Mouse (Mus musculus) liver, embryonic 12.5 days (tissue): ENCODE data around the gene Snx14. TPM values are rescaled to one million over a fixed set of nuclear protein-coding genes. Genes with fewer than 3 reads are reported as not detected.

ENCODE experiments used
- ATAC-seq: fragments of 200-750 bp; cut with Nextera tagmentation; 2 replicates; pipeline ENCODE4 v1.8.0; 2017; ENCODE audit warnings: moderate number of reproducible peaks, mild to moderate bottlenecking, moderate library complexity
- H3K27ac ChIP-seq: fragments of 300-500 bp; sonication (generic); 2 replicates; pipeline ENCODE4 v1.5.1; 2016; ENCODE audit warnings: mild to moderate bottlenecking
- H3K27me3 ChIP-seq: fragments of 300-500 bp; sonication (generic); replicated peaks from 2 replicates; pipeline ENCODE4 v1.6.1; 2016; ENCODE audit warnings: mild to moderate bottlenecking, moderate library complexity
- H3K36me3 ChIP-seq: fragments of 300-500 bp; sonication (generic); 2 replicates; pipeline ENCODE4 v1.6.1; 2016; ENCODE audit warnings: mild to moderate bottlenecking, moderate library complexity
- H3K4me1 ChIP-seq: fragments of 300-500 bp; sonication (generic); 2 replicates; pipeline ENCODE4 v1.6.1; 2016
- H3K4me2 ChIP-seq: fragments of 300-500 bp; sonication (generic); 2 replicates; pipeline ENCODE4 v1.6.1; 2016; ENCODE audit warnings: mild to moderate bottlenecking, moderate library complexity
- H3K4me3 ChIP-seq: fragments of 300-500 bp; sonication (generic); 2 replicates; pipeline ENCODE4 v1.5.1; 2016; ENCODE audit warnings: mild to moderate bottlenecking, moderate library complexity
- H3K9ac ChIP-seq: fragments of 300-500 bp; sonication (generic); 2 replicates; pipeline ENCODE4 v1.6.1; 2016; ENCODE audit warnings: mild to moderate bottlenecking, moderate library complexity
- H3K9me3 ChIP-seq: fragments of 300-500 bp; sonication (generic); replicated peaks from 2 replicates; pipeline ENCODE4 v1.6.1; 2016; ENCODE audit warnings: mild to moderate bottlenecking, moderate library complexity
- WGBS: fragments of 180-500 bp; shearing (Covaris S2); methylation state at CpG from one replicate; pipeline ENCODE4 v1.1.7; 2016; ENCODE audit not compliant: insufficient replicate concordance; 5-methylcytosine and 5-hydroxymethylcytosine counted together
- polyA plus RNA-seq: library from polyadenylated mRNA; unstranded; fragments of >200 nt; fragmentation: Nextera tagmentation; extraction: Ambion mirVana; gene quantifications from 2 replicates; pipeline ENCODE4 v1.2.1, GENCODE M21; 2016

The Snx14 gene
- polyA plus RNA-seq, 1 experiment from 2014 or later, result 16.0 TPM

DNA sequence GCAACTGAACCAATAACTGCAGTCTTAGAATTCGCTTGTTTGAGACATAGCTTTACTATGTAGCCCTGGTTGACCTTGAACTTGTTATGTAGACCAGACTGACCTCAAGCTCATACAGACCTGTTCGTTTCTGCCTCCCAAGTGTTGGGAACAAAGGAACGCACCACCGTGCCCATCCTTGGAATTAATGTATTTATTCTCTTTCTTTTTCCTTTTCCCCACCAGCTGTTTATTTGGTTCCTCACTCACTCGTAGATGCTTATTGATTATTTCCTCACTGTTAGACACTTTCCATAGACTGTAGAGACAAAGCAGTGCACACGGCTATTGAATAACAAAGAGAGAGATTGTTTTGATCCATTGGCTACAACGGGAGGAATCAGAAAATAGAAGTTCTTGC, 96.5 kb downstream of the Snx14 start:
- Histone ChIP-seq H3K27ac (no peak overlapping the region), H3K9ac (no peak overlapping the region), H3K4me1 (no peaks in the 10 kb centered on the region), H3K36me3 (no peaks in the 10 kb centered on the region), H3K9me3 (no peaks in the 10 kb centered on the region), H3K4me3 (no peak overlapping the region), H3K27me3 (no peaks in the 10 kb centered on the region), H3K4me2 (no peak overlapping the region)
- ATAC-seq, result no peak
- WGBS, result 70% methylated on average over 7 of the region's 7 CpGs

DNA sequence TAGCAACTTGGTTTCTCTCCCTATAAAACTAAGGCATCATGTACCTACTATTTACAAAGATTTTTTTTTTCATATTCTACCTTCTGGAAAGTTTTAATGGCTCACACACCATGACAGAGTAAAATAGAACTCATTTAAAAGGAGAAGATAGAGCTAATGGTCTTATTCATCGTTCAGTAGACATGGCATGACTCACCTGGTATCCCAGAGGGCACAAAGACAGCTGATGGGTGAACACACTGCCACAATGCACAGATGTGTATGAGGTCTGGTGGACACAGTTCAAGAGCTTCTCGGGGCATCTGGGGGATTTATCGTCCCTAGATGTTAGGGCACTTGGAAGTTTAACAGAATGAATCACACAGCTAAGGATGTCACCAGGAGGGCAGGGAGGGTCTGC, 97.9 kb downstream of the Snx14 start:
- Histone ChIP-seq H3K4me1 (no peaks in the 10 kb centered on the region), H3K9me3 (no peaks in the 10 kb centered on the region), H3K4me3 (no peak overlapping the region), H3K9ac (no peak overlapping the region), H3K36me3 (no peaks in the 10 kb centered on the region), H3K27ac (no peak overlapping the region), H3K27me3 (no peaks in the 10 kb centered on the region), H3K4me2 (no peak overlapping the region)
- WGBS, result 71% methylated on average over 3 of the region's 3 CpGs
- no peak for ATAC-seq

DNA sequence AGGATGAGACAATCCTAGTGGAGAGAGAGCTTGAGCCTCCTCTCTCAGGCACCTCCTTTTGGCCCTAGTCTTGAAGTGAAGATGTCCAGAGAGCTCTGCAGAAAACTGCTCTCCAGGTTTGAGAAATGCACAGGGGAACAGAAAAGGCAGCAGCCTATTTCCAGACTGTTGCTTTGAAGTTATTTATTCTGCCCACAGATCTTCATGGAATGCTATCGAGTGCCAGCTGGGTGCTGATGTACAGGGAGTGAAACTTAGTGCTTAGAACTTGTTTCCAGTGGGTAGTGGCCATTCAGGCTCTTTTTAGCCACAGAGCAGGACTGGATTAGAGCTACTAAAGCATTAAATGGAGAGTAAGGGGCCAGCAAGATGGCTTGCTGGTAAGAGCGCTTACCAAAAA, 102.9 kb downstream of the Snx14 start:
- Histone ChIP-seq H3K27ac (no peak overlapping the region), H3K4me3 (no peak overlapping the region), H3K4me1 (no peaks in the 10 kb centered on the region), H3K36me3 (no peaks in the 10 kb centered on the region), H3K9ac (no peak overlapping the region), H3K27me3 (no peaks in the 10 kb centered on the region), H3K4me2 (no peak overlapping the region), H3K9me3 (no peaks in the 10 kb centered on the region)
- no peak for ATAC-seq
- WGBS, result 55% methylated on average over 1 of the region's 2 CpGs

DNA sequence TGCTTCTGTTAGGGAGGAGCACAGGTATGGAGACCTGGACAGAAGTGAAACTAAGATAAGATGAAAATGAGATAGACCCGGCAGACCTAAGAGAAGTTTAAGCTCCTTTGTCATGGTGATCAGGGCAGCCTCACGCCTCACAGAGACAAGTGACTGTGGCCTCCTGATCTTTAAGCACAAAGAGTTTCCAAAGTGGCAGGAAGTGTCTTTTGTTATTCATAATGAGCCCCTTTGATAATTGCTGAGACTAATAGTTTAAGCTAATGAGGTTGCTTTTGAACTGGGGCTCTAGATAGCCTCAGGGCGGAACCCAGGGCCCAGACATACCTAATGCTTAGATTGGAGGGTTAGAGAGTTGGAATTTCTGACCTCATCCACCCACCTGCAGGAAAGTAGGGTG, 106.3 kb downstream of the Snx14 start:
- Histone ChIP-seq H3K27me3 (peaks cover 30% of the 10 kb centered on the region), H3K4me1 (no peaks in the 10 kb centered on the region), H3K9ac (no peak overlapping the region), H3K4me2 (no peak overlapping the region), H3K36me3 (no peaks in the 10 kb centered on the region), H3K27ac (no peak overlapping the region), H3K9me3 (no peaks in the 10 kb centered on the region), H3K4me3 (no peak overlapping the region)
- ATAC-seq, result no peak
- 51% methylated on average over 3 of the region's 3 CpGs for WGBS

DNA sequence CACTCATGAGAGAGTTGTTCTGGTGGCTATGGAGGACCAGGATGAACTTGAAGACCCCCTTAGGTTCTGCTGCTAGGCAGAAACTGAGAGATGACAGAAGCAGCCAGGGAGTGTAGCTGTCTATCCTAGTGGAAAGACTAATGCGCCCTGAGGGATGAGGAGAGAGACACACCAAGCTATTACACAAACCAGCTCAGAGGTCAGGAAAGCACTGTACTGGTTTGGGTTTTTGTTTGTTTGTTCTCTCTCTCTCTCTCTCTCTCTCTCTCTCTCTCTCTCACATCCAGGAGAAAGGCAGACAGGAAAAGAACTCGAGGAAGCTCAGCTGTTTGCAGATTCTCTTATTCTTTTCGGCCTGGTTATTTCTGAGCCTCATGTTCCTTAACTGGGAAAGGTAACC, 108.4 kb downstream of the Snx14 start:
- Histone ChIP-seq H3K4me1 (peaks cover 3% of the 10 kb centered on the region; the same call in 1 of the 2 replicates), H3K4me3 (no peak overlapping the region), H3K9ac (no peak overlapping the region), H3K4me2 (no peak overlapping the region), H3K27ac (no peak overlapping the region), H3K9me3 (no peaks in the 10 kb centered on the region), H3K36me3 (no peaks in the 10 kb centered on the region), H3K27me3 (peaks cover 45% of the 10 kb centered on the region)
- WGBS, result 59% methylated on average over 3 of the region's 3 CpGs
- no peak for ATAC-seq

DNA sequence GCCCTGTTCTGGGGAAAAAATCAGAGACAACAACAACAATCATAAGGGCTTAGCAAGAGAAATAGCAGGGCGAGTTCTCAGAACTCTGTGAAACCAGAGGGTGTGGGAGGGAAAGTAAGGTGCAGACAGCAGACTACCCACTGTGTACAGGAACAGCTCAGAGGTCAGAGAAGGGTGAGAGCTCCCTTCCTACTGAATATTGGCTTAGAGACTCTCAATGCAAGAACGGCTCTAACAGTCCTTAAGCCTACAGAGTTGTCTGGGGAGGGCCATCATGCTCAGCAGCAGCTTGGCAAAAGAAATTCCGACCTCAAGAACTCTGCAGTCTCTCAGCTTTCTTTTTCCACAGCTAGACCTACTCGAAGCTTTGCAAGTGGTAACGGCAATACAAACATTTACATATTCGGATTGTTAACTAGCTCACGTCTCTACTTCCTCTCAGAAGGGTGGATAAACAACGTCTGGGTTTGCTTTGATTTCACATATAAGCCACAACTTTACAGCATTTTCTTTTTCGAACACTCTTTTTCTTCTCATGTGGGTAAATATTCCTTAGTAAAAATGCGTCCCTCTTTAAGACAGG, 109.5 kb downstream of the Snx14 start:
- no peak overlapping the region for H3K4me3 ChIP-seq
- H3K4me1 ChIP-seq, result peaks cover 3% of the 10 kb centered on the region; the same call in 1 of the 2 replicates
- H3K36me3 ChIP-seq, result no peaks in the 10 kb centered on the region
- H3K27ac ChIP-seq, result no peak overlapping the region
- peaks cover 49% of the 10 kb centered on the region for H3K27me3 ChIP-seq
- no peaks in the 10 kb centered on the region for H3K9me3 ChIP-seq
- no peak for ATAC-seq
- H3K9ac ChIP-seq, result no peak overlapping the region
- 0 out of 2 replicates have a peak overlapping the region, but pooled peaks have one; percentile 79 for H3K4me2 ChIP-seq
- 32% methylated on average over 10 of the region's 10 CpGs for WGBS

DNA sequence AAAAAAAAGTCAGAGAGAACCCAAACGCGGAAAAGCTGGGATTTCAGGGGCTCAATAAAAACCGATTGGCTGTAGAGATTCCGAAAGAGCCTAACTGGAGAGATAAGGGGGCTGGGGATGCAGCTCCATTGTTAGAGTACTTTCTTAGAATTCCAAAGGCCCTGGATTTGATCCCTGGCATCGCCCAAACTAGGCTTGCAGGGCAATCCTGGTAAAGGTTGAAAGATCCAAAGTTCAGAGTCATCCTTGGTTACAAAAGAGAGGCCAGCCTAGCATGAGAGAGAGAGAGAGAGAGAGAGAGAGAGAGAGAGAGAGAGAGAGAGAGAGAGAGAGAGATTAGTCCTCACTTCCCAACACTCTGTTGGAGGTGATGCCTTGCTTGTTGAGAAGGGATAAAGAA, 110.1 kb downstream of the Snx14 start:
- 23% methylated on average over 5 of the region's 5 CpGs for WGBS
- no peak overlapping the region for H3K27ac ChIP-seq
- peak overlapping the region; percentile 79 for H3K4me2 ChIP-seq
- H3K4me3 ChIP-seq, result peak overlapping the region; percentile 55; the same call in 1 of the 2 replicates
- H3K9ac ChIP-seq, result no peak overlapping the region
- H3K9me3 ChIP-seq, result no peaks in the 10 kb centered on the region
- peaks cover 49% of the 10 kb centered on the region for H3K27me3 ChIP-seq
- H3K4me1 ChIP-seq, result peaks cover 3% of the 10 kb centered on the region; the same call in 1 of the 2 replicates
- H3K36me3 ChIP-seq, result no peaks in the 10 kb centered on the region
- no peak for ATAC-seq

DNA sequence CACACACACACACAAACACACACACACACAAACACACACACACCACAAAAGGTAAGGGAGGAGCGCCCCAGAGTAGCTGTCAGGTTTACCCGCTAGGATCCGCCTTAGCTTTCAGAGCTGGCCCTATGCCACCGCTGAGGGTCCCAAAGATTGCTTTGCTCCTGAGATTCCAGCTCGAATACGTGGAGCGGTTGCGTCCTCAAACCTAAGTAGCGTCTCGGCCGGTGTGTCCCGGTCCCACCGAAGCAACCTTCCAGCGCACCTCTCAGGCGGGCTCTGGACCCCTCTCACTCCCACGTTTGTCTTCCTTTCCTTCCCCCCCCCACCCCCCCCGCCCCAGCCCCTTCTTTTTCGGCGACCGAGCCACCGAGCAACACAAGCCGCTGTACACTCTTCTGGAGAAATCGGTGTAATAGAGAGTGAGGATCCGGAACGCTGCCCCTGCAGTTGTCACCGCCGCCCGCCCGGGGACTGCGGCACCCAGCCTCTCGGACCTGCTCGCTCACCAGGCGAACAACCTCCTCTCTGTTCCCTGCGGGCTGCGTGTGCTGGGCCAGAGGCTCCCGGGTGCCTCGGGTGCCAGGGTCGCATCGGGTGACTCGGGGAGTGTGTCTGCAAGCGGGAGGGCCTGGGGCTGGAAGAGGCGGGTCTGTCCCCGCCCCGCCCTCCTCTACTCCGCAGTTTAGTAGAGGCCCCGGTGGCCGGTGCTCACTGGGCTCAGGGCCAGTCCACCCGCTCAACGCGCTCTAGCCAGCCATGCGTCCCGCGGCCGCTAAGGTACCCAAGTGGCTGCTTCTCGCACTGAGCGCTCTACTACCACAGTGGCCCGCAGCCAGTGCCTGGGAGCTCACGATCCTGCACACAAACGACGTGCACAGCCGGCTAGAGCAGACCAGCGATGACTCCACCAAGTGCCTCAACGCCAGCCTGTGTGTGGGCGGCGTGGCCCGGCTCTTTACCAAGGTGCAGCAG, 111.5 kb downstream of the Snx14 start, which contains the start of gene Nt5e:
Gene Nt5e (plus strand): TSS at position 268 of the 972 bp plus-strand sequence.
- Histone ChIP-seq H3K27me3 (peaks cover 49% of the 10 kb centered on the region), H3K27ac (no peak within 1 kb of the TSS), H3K4me1 (peaks cover 3% of the 10 kb centered on the region; the same call in 1 of the 2 replicates), H3K36me3 (no peaks in the 10 kb centered on the region), H3K4me2 (peak within 1 kb of the TSS; percentile 79), H3K4me3 (peak within 1 kb of the TSS; percentile 55), H3K9me3 (no peaks in the 10 kb centered on the region), H3K9ac (peak within 1 kb of the TSS; percentile 46; the same call in 1 of the 2 replicates)
- ATAC-seq, result peak; percentile 89
- 2% methylated on average over 65 of the region's 66 CpGs for WGBS

Other genes starting within 250 kb of the Snx14 start
- gene Nt5e, start 111.8 kb downstream of the Snx14 start, polyA plus RNA-seq, result 6.3 and 6.7 TPM in 2 replicates
- gene Gm20537, start 17.7 kb upstream of the Snx14 start, polyA plus RNA-seq, result 0.15 and 0.61 TPM in 2 replicates
- gene Syncrip, start 43.6 kb upstream of the Snx14 start, polyA plus RNA-seq, result 77.0 and 79.0 TPM in 2 replicates
- gene Zfp949, start 109.1 kb upstream of the Snx14 start, polyA plus RNA-seq, result 5.9 and 6.2 TPM in 2 replicates
- gene Trim43a, start 141.9 kb upstream of the Snx14 start, polyA plus RNA-seq, result not detected in 2 replicates